Mouse (Mus musculus) liver, embryonic 16.5 days (tissue): ENCODE results near the gene Slc3a1. TPM values are rescaled to one million over a fixed set of nuclear protein-coding genes. Genes with fewer than 3 reads are reported as not detected.

Experiments
- ATAC-seq: fragments of 200-750 bp; cut with Nextera tagmentation; 2 replicates; pipeline ENCODE4 v1.8.0; 2017; ENCODE audit warnings: low read depth, mild to moderate bottlenecking, moderate number of reproducible peaks, moderate library complexity
- H3K27ac ChIP-seq: fragments of 300-500 bp; sonication (generic); 2 replicates; pipeline ENCODE4 v1.5.1; 2014; ENCODE audit warnings: mild to moderate bottlenecking, low read length
- H3K27me3 ChIP-seq: fragments of 300-500 bp; sonication (generic); 2 replicates; pipeline ENCODE4 v1.6.1; 2014; ENCODE audit warnings: low read depth, low read length, mixed read lengths; ENCODE audit not compliant: control insufficient read depth, insufficient read depth
- H3K36me3 ChIP-seq: fragments of 300-500 bp; sonication (generic); 2 replicates; pipeline ENCODE4 v1.6.1; 2014; ENCODE audit warnings: mild to moderate bottlenecking; ENCODE audit not compliant: control insufficient read depth, insufficient read depth
- H3K4me1 ChIP-seq: fragments of 300-500 bp; sonication (generic); 2 replicates; pipeline ENCODE4 v1.6.1; 2014; ENCODE audit warnings: low read depth, low read length, mixed read lengths; ENCODE audit not compliant: control insufficient read depth
- H3K4me2 ChIP-seq: fragments of 300-500 bp; sonication (generic); 2 replicates; pipeline ENCODE4 v1.6.1; 2014; ENCODE audit warnings: low read depth, low read length, mixed read lengths
- H3K4me3 ChIP-seq: fragments of 300-500 bp; sonication (generic); 2 replicates; pipeline ENCODE4 v1.5.1; 2014; ENCODE audit warnings: low read depth, mild to moderate bottlenecking, low read length
- H3K9ac ChIP-seq: fragments of 300-500 bp; sonication (generic); 2 replicates; pipeline ENCODE4 v1.6.1; 2014; ENCODE audit warnings: low read depth, low read length
- H3K9me3 ChIP-seq: fragments of 300-500 bp; sonication (generic); replicated peaks from 2 replicates; pipeline ENCODE4 v1.6.1; 2016; ENCODE audit warnings: low read length; ENCODE audit not compliant: control insufficient read depth
- WGBS: fragments of 180-500 bp; shearing (Covaris S2); extraction: QIAGEN DNeasy Blood & Tissue Kit; methylation state at CpG from one replicate; pipeline ENCODE4 v1.1.7; 2014; ENCODE audit not compliant: insufficient replicate concordance; 5-methylcytosine and 5-hydroxymethylcytosine counted together
- polyA plus RNA-seq: library from polyadenylated mRNA; unstranded; fragments of >200 nt; fragmentation: Nextera tagmentation; extraction: Ambion mirVana; gene quantifications from 2 replicates; pipeline ENCODE4 v1.2.1, GENCODE M21; 2015

The Slc3a1 gene
- polyA plus RNA-seq: 5.7 and 8.4 TPM in 2 replicates

- Histone ChIP-seq H3K4me1 (no peaks in the 10 kb centered on the region; the same call in 1 of the 2 replicates), H3K27ac (no peak within 1 kb of the TSS), H3K4me2 (no peak within 1 kb of the TSS), H3K9me3 (no peaks in the 10 kb centered on the region), H3K9ac (no peak within 1 kb of the TSS), H3K4me3 (no peak within 1 kb of the TSS), H3K27me3 (no peaks in the 10 kb centered on the region), H3K36me3 (no peaks in the 10 kb centered on the region)
- 79% methylated on average over 20 of the region's 20 CpGs for WGBS
- ATAC-seq: 0 out of 2 replicates have a peak, but pooled peaks have one; percentile 5
Measured at GRCm38 (mm10) chr17:85028093-85028739, at the start of gene Slc3a1. TSS of gene Slc3a1 (plus strand) at chr17:85028376.

DNA sequence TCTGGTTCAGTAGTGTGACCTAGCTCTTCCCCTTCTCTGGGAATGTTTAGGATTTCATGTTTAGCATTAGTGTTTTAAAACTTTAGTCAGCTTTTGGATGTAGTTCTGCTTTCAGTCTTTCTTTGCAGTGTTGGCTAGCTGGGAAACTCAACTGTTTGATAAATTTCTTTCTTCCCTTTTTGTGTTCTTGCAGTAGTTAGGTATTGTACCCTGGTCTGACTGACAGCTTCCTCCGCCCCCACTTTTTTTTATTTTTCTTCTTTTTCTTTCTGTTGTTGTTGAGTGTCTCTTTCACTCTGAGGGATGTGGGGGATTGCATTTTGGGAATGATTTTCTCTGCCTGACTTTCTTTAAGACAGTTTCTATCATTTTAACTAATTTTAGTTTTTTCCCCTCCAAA is 46.5 kb upstream of the Slc3a1 start:
- no peak overlapping the region for H3K9ac ChIP-seq
- H3K27ac ChIP-seq: no peak overlapping the region
- H3K4me3 ChIP-seq: no peak overlapping the region
- no peaks in the 10 kb centered on the region for H3K27me3 ChIP-seq
- H3K4me1 ChIP-seq: peaks cover 12% of the 10 kb centered on the region
- H3K36me3 ChIP-seq: no peaks in the 10 kb centered on the region
- no peak for ATAC-seq
- 79% methylated on average over 1 of the region's 1 CpGs for WGBS
- H3K9me3 ChIP-seq: no peaks in the 10 kb centered on the region
- H3K4me2 ChIP-seq: no peak overlapping the region

DNA sequence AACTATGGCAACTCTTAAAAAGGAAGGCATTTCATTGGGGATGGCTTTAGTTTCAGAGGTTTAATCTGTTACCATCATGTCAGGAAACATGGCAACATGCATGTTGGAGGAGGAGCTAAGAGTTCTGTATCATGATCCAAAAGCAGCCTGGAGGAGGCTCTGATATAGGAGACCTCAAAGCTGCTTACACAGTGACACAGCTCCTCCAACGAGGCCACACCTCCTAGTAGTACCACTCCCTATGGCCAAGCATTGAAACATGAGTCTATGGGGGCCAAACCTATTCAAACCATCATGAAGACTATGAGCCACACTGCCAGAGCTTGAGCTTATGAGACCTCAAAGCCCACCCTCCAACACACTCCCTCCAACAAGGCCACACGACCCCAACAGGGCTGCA is 45.4 kb upstream of the Slc3a1 start:
- H3K4me3 ChIP-seq: no peak overlapping the region
- peak; percentile 70 for ATAC-seq
- no peaks in the 10 kb centered on the region for H3K9me3 ChIP-seq
- no peak overlapping the region for H3K9ac ChIP-seq
- H3K27ac ChIP-seq: no peak overlapping the region
- no peaks in the 10 kb centered on the region for H3K27me3 ChIP-seq
- WGBS: 60% methylated on average over 2 of the region's 2 CpGs
- H3K4me1 ChIP-seq: peaks cover 18% of the 10 kb centered on the region
- H3K4me2 ChIP-seq: no peak overlapping the region
- H3K36me3 ChIP-seq: no peaks in the 10 kb centered on the region

- Histone ChIP-seq H3K4me2 (no peak overlapping the region), H3K9me3 (no peaks in the 10 kb centered on the region), H3K27ac (no peak overlapping the region), H3K4me1 (peaks cover 19% of the 10 kb centered on the region), H3K4me3 (no peak overlapping the region), H3K9ac (no peak overlapping the region), H3K36me3 (no peaks in the 10 kb centered on the region), H3K27me3 (no peaks in the 10 kb centered on the region)
- ATAC-seq: no peak
- WGBS: 77% methylated on average over 5 of the region's 5 CpGs
Measured at GRCm38 (mm10) chr17:84986368-84986767, 41.8 kb upstream of the Slc3a1 start.

DNA sequence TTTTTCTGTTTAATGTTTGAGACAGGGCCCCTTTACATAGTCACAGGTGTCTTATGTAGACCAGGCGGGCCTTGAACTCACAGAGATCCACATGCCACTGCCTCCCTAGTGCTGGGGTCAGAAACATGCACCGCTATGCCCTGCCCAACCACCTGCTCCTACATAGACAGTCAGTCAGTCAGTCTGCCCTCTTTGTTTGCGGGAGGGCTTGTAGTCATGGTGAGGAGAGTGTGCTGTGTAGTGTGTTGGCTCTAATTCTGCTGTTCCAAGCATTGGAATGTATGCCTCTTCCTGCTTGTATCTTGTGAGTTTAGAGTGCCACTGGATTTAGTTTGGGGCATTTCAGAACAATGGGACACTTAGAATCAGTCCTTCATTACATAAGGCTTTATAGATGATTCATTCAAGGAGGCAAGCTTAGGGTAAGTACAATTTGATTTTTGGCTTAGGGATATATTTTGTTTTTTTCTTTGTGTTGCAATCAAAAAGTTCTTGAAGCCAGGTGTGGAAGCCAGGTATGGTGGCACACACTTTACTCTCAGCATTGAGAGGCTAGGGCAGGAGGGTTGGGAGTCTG is 40.3 kb upstream of the Slc3a1 start:
- Histone ChIP-seq H3K4me2 (no peak overlapping the region), H3K27me3 (no peaks in the 10 kb centered on the region), H3K27ac (no peak overlapping the region), H3K36me3 (no peaks in the 10 kb centered on the region; the same call in 1 of the 2 replicates), H3K9me3 (no peaks in the 10 kb centered on the region), H3K9ac (no peak overlapping the region), H3K4me1 (peaks cover 12% of the 10 kb centered on the region), H3K4me3 (no peak overlapping the region)
- no peak for ATAC-seq
- 67% methylated on average over 3 of the region's 3 CpGs for WGBS

DNA sequence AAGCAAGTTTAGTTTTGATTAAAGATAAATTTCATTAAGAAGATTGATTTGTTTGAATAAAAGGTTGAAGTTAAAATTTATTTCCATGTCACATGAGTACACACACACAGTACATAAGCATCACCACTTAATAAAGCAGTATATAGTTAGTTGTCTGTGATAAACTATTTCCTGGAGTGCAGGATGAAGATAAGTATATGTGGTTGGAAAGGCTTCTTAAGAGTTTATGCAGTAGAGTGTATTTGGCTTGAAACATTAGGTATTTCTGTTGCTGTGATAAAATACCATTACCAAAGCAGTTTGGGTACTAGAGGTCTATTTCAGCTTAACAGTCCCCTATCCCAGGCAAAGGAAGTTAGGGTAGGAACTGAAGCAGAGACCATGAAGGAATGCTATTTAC is 39.7 kb upstream of the Slc3a1 start:
- Histone ChIP-seq H3K9me3 (no peaks in the 10 kb centered on the region), H3K9ac (no peak overlapping the region), H3K36me3 (no peaks in the 10 kb centered on the region; the same call in 1 of the 2 replicates), H3K27me3 (no peaks in the 10 kb centered on the region), H3K27ac (no peak overlapping the region), H3K4me3 (no peak overlapping the region), H3K4me2 (no peak overlapping the region), H3K4me1 (peaks cover 9% of the 10 kb centered on the region)
- no peak for ATAC-seq

DNA sequence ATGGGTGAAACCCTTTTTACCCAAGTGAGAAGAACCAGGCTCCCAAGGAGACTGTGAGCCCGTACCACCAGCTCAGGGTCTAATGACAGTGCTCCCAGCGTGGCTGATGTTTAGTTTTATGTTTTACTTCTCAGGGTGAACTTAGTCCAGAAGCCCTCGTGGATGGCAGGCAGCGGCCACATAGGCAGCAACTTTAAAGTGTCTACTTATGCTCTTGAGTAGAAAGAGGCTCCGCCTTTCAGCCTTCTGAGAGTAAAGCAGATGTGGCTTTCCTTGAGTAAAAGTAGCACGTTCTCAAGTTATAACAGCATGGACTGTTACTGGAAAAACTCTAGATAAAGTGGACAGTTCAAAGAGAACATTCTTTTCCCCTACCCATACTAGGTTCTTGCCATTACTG is 32.3 kb upstream of the Slc3a1 start:
- H3K27ac ChIP-seq: no peak overlapping the region
- H3K4me2 ChIP-seq: no peak overlapping the region
- no peaks in the 10 kb centered on the region; the same call in 1 of the 2 replicates for H3K4me1 ChIP-seq
- H3K36me3 ChIP-seq: peaks cover 15% of the 10 kb centered on the region
- ATAC-seq: no peak
- H3K9me3 ChIP-seq: no peaks in the 10 kb centered on the region
- H3K4me3 ChIP-seq: no peak overlapping the region
- 92% methylated on average over 6 of the region's 6 CpGs for WGBS
- H3K9ac ChIP-seq: no peak overlapping the region
- H3K27me3 ChIP-seq: no peaks in the 10 kb centered on the region

DNA sequence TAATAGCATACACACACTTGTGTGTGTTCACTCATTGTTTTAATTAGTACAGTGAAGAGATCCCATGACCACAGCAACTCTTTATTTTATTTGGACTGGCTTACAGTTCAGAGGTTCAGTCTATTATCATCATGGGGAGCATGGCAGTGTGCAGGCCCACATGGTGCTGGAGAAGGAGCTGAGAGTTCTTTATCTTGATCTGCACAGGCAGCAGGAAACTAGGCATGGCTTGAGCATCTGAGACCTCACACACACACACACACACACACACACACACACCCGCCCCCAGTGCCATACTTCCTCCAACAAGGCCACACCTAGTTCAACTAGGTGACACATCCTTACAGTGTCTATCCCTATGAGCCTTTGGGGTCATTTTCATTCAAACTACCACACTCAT is 30.5 kb upstream of the Slc3a1 start:
- WGBS: 50% methylated on average over 1 of the region's 1 CpGs
- Histone ChIP-seq H3K9me3 (no peaks in the 10 kb centered on the region), H3K4me2 (no peak overlapping the region), H3K4me1 (no peaks in the 10 kb centered on the region), H3K36me3 (peaks cover 15% of the 10 kb centered on the region), H3K4me3 (no peak overlapping the region), H3K9ac (no peak overlapping the region), H3K27me3 (no peaks in the 10 kb centered on the region), H3K27ac (no peak overlapping the region)
- ATAC-seq: peak; percentile 16; the same call in 1 of the 2 replicates

- no peaks in the 10 kb centered on the region for H3K4me1 ChIP-seq
- H3K9me3 ChIP-seq: no peaks in the 10 kb centered on the region
- H3K9ac ChIP-seq: no peak overlapping the region
- H3K36me3 ChIP-seq: peaks cover 17% of the 10 kb centered on the region
- ATAC-seq: no peak
- no peaks in the 10 kb centered on the region for H3K27me3 ChIP-seq
- 67% methylated on average over 10 of the region's 10 CpGs for WGBS
- H3K4me3 ChIP-seq: no peak overlapping the region
- H3K27ac ChIP-seq: no peak overlapping the region
- H3K4me2 ChIP-seq: no peak overlapping the region
Measured at GRCm38 (mm10) chr17:84999636-85000035, 28.5 kb upstream of the Slc3a1 start.
